Mouse (Mus musculus) ES-E14 (cell line): Measurements from ENCODE around the gene Cox7a2.

Source experiments
- CHD2 ChIP-seq: IDR thresholded peaks from 2 replicates; pipeline ENCODE4 v1.6.1; 2014; ENCODE audit warnings: mild to moderate bottlenecking, low read depth, low read length, inconsistent platforms
- HCFC1 ChIP-seq: IDR thresholded peaks from 2 replicates; pipeline ENCODE4 v1.6.1; 2012; ENCODE audit warnings: low read length, inconsistent platforms, borderline replicate concordance; ENCODE audit not compliant: insufficient read depth
- MAFK ChIP-seq: IDR thresholded peaks from 2 replicates; pipeline ENCODE4 v1.6.1; 2014; ENCODE audit warnings: mild to moderate bottlenecking, low read depth, low read length, inconsistent platforms; ENCODE audit not compliant: insufficient read depth
- ZC3H11A ChIP-seq: IDR thresholded peaks from 2 replicates; pipeline ENCODE4 v1.6.1; 2012; ENCODE audit warnings: low read depth, mild to moderate bottlenecking, inconsistent platforms, low read length, borderline replicate concordance
- ZNF384 ChIP-seq: IDR thresholded peaks from 2 replicates; pipeline ENCODE4 v1.6.1; 2012; ENCODE audit warnings: low read depth, low read length, inconsistent platforms

DNA sequence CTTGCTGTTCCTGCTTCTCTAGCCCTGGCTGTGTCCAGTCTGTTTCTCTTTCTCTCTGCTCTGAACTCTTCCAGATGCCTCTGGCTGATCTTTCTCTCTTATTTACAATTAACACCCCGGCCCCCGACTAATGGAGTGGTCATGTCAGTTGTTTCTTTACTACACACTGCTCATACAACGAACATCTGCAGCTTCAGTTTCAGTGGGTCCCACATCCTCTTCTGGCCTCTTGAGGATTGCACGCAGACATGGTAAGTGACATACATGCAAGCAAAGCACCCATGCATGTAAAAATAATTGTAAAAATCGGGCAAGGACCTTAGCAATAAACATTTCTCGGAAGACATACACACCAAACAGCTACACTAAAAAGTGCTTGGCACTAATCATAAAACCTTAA is 24.1 kb downstream of the Cox7a2 start:
- TF ChIP-seq CHD2 (no peak), MAFK (no peak), ZC3H11A (no peak), ZNF384 (no peak), HCFC1 (no peak)
